Mouse (Mus musculus) midbrain, embryonic 16.5 days (tissue): Measurements from ENCODE around the gene Itpkb. TPM values are rescaled to one million over a fixed set of nuclear protein-coding genes. Genes with fewer than 3 reads are reported as not detected.

Experiments
- ATAC-seq: fragments of 200-750 bp; cut with Nextera tagmentation; 2 replicates; pipeline ENCODE4 v1.8.0; 2017; ENCODE audit warnings: moderate TSS enrichment
- H3K27ac ChIP-seq: fragments of 300-500 bp; sonication (generic); 2 replicates; pipeline ENCODE4 v1.5.1; 2014; ENCODE audit warnings: mild to moderate bottlenecking, low read length, mixed read lengths
- H3K27me3 ChIP-seq: fragments of 300-500 bp; sonication (generic); 2 replicates; pipeline ENCODE4 v1.6.1; 2014; ENCODE audit warnings: low read depth, low read length, mixed read lengths; ENCODE audit not compliant: control insufficient read depth, insufficient read depth
- H3K36me3 ChIP-seq: fragments of 300-500 bp; sonication (generic); 2 replicates; pipeline ENCODE4 v1.6.1; 2014; ENCODE audit warnings: mild to moderate bottlenecking, low read length, moderate library complexity, mixed read lengths; ENCODE audit not compliant: control insufficient read depth, insufficient read depth
- H3K4me1 ChIP-seq: fragments of 300-500 bp; sonication (generic); 2 replicates; pipeline ENCODE4 v1.6.1; 2014; ENCODE audit warnings: mild to moderate bottlenecking, low read length, mixed read lengths; ENCODE audit not compliant: control insufficient read depth, insufficient read depth
- H3K4me2 ChIP-seq: fragments of 300-500 bp; sonication (generic); 2 replicates; pipeline ENCODE4 v1.6.1; 2014; ENCODE audit warnings: mild to moderate bottlenecking, low read length, mixed read lengths
- H3K4me3 ChIP-seq: fragments of 300-500 bp; sonication (generic); 2 replicates; pipeline ENCODE4 v1.5.1; 2014; ENCODE audit warnings: low read depth, mild to moderate bottlenecking, low read length, moderate library complexity, mixed read lengths
- H3K9ac ChIP-seq: fragments of 300-500 bp; sonication (generic); 2 replicates; pipeline ENCODE4 v1.6.1; 2014; ENCODE audit warnings: low read depth, low read length, mixed read lengths
- H3K9me3 ChIP-seq: fragments of 300-500 bp; sonication (generic); replicated peaks from 2 replicates; pipeline ENCODE4 v1.6.1; 2014; ENCODE audit warnings: mild to moderate bottlenecking, low read length, mixed read lengths; ENCODE audit not compliant: control insufficient read depth, poor library complexity, severe bottlenecking
- WGBS: fragments of 180-500 bp; shearing (Covaris S2); extraction: QIAGEN DNeasy Blood & Tissue Kit; methylation state at CpG from one replicate; pipeline ENCODE4 v1.1.7; 2014; 5-methylcytosine and 5-hydroxymethylcytosine counted together
- polyA plus RNA-seq: library from polyadenylated mRNA; unstranded; fragments of >200 nt; fragmentation: Nextera tagmentation; extraction: Ambion mirVana; gene quantifications from 2 replicates; pipeline ENCODE4 v1.2.1, GENCODE M21; 2015

Itpkb gene
- polyA plus RNA-seq, 1 experiment from 2014 or later, result 2.2 TPM

DNA sequence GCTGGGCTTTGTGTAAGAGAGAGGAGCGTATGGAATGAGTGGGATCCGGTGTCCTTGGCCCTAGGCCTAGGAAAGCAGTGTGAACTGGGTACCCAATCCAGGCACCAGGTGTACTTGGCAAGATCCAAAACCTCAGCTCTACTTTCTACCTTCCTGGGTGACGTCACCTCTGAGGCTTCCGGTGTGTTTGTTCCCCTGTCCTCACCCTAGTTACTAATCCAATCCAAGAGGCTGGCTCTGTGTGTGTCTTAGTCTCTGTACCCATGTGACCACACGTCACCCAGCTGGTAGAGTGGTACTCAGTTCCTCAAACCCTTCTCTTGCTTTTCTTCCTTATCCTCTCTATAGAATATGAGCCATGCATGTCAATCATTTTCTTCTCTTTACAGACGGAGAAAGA is 71.4 kb downstream of the Itpkb start:
- H3K4me2 ChIP-seq, result no peak overlapping the region
- ATAC-seq, result no peak
- H3K36me3 ChIP-seq, result no peaks in the 10 kb centered on the region
- H3K27me3 ChIP-seq, result no peaks in the 10 kb centered on the region
- no peak overlapping the region for H3K9ac ChIP-seq
- H3K4me1 ChIP-seq, result peaks cover 3% of the 10 kb centered on the region; the same call in 1 of the 2 replicates
- no peaks in the 10 kb centered on the region for H3K9me3 ChIP-seq
- H3K4me3 ChIP-seq, result no peak overlapping the region
- 81% methylated on average over 6 of the region's 6 CpGs for WGBS
- H3K27ac ChIP-seq, result no peak overlapping the region

DNA sequence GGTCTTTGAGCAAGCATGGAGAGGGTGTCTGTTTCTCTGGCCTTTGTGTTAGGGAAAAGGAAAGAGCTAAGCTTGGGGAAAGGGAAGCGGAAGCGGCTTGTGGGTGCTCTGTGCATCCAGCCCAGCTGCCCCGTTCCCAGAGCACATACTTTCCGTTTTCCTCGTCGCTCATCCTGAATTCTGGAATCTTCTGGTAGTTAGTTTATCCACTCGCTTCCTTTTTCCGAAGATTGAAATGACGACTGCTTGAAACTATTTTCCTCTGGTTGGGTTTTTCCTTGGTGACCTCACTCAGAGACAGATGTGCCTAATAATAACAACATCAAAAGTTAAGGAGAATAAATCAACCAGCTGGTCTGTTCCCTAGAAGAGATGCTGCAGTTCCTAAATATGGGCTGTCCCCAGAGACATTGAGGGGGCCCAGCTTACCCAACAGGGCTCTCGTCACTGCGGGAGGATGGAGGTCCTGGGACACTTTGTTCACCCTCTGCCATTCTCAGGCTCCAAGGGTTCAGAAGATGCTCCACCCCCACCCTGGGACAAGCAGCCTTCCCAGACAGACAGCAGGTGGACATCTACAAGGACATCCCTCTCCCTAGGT is 72.3 kb downstream of the Itpkb start:
- no peaks in the 10 kb centered on the region for H3K36me3 ChIP-seq
- no peak overlapping the region for H3K27ac ChIP-seq
- peaks cover 6% of the 10 kb centered on the region; the same call in 1 of the 2 replicates for H3K4me1 ChIP-seq
- H3K27me3 ChIP-seq, result no peaks in the 10 kb centered on the region
- 87% methylated on average over 11 of the region's 11 CpGs for WGBS
- H3K4me3 ChIP-seq, result no peak overlapping the region
- no peak for ATAC-seq
- no peak overlapping the region for H3K9ac ChIP-seq
- H3K9me3 ChIP-seq, result no peaks in the 10 kb centered on the region
- no peak overlapping the region for H3K4me2 ChIP-seq

DNA sequence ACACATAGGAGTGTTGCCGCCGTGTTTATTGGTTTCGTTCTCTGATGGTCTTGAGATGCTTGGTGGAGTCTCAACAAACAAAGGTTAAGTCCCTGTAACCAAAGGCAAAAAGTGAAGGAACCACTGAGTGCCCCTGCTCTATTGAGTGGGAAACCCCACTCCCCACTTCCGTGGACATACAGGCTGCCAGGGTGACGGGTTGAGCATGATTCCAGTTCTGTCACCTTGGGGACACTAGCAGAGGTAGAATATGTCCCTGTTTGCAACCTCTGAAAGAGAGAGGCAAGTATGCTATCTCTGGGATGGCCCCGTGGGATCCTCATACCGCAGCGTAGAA is 73.0 kb downstream of the Itpkb start:
- no peak overlapping the region for H3K4me3 ChIP-seq
- H3K9ac ChIP-seq, result no peak overlapping the region
- no peaks in the 10 kb centered on the region for H3K27me3 ChIP-seq
- no peaks in the 10 kb centered on the region for H3K36me3 ChIP-seq
- no peak for ATAC-seq
- peaks cover 6% of the 10 kb centered on the region; the same call in 1 of the 2 replicates for H3K4me1 ChIP-seq
- WGBS, result 89% methylated on average over 8 of the region's 8 CpGs
- H3K27ac ChIP-seq, result peak overlapping the region; percentile 63
- no peak overlapping the region for H3K4me2 ChIP-seq
- no peaks in the 10 kb centered on the region for H3K9me3 ChIP-seq

DNA sequence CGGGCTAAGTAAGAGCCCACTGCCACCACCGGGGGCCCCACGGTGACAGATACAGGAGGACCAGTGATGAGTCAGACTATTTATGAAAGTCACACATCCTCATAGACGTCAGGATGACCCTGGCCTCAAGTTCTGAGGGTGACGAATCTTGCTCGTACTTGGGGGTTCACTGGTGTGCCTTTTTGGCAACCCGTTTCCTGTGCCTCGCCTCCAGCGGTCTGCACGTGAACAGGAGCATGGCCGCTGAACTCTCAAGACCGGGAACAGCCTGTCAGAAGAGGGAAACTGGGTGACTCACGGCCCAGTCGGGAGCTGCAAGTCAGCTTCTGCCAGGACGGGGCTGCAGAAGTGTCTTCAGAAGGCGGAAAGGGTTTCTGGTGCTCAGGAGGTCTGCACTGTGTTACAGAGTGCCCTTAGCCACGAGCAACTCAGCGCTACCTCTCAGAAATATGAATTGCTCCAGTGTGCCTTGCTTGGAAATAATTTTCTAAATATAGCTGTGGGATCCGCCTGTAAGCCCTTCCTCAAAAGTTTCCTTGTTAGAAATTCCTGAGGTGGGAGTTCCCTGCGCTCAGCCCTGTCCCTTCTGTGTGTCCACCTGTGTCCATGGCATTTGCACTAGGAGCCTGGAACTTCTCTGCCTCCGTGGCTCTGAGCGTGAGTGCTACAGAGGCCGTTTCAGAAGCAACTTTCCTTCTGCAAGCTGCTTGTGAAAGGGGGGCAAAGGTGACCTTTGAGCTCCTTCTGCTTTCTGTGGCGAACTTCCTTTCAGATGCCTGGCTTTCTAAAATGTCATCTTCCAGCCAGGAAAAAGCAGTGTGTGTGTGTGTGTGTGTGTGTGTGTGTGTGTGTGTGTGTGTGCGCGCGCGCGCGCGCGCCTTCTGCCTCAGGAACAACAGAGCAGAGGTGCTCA is 73.7 kb downstream of the Itpkb start:
- H3K4me2 ChIP-seq, result no peak overlapping the region
- WGBS, result 74% methylated on average over 32 of the region's 32 CpGs
- H3K4me3 ChIP-seq, result no peak overlapping the region
- no peak overlapping the region for H3K9ac ChIP-seq
- ATAC-seq, result no peak
- H3K27ac ChIP-seq, result peak overlapping the region; percentile 63
- H3K36me3 ChIP-seq, result no peaks in the 10 kb centered on the region
- no peaks in the 10 kb centered on the region for H3K27me3 ChIP-seq
- H3K9me3 ChIP-seq, result no peaks in the 10 kb centered on the region
- H3K4me1 ChIP-seq, result peaks cover 6% of the 10 kb centered on the region; the same call in 1 of the 2 replicates

DNA sequence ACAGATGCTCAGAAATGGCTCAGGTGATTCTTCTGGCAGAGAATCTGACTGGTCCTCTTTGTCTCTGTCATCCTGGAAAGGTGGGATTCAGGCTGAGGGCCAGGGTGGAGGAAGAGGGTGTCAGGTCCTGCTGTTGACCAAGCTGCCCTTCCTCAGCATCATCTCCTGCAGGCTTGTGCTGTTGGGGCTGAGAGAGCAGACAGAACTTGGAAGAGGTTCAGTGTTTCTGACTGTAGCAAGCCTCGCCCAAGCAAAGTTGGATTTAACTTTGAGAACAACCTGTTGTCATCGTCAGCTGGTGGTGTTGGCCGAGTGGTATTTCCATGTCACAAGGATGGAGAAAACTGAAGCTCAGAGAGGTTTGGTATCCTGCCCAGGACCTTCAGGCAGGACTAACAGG is 74.4 kb downstream of the Itpkb start:
- Histone ChIP-seq H3K9ac (no peak overlapping the region), H3K9me3 (no peaks in the 10 kb centered on the region), H3K4me1 (peaks cover 6% of the 10 kb centered on the region; the same call in 1 of the 2 replicates), H3K36me3 (no peaks in the 10 kb centered on the region), H3K4me3 (no peak overlapping the region), H3K27ac (no peak overlapping the region; the same call in 1 of the 2 replicates), H3K27me3 (no peaks in the 10 kb centered on the region), H3K4me2 (no peak overlapping the region)
- 91% methylated on average over 3 of the region's 3 CpGs for WGBS
- ATAC-seq, result no peak

DNA sequence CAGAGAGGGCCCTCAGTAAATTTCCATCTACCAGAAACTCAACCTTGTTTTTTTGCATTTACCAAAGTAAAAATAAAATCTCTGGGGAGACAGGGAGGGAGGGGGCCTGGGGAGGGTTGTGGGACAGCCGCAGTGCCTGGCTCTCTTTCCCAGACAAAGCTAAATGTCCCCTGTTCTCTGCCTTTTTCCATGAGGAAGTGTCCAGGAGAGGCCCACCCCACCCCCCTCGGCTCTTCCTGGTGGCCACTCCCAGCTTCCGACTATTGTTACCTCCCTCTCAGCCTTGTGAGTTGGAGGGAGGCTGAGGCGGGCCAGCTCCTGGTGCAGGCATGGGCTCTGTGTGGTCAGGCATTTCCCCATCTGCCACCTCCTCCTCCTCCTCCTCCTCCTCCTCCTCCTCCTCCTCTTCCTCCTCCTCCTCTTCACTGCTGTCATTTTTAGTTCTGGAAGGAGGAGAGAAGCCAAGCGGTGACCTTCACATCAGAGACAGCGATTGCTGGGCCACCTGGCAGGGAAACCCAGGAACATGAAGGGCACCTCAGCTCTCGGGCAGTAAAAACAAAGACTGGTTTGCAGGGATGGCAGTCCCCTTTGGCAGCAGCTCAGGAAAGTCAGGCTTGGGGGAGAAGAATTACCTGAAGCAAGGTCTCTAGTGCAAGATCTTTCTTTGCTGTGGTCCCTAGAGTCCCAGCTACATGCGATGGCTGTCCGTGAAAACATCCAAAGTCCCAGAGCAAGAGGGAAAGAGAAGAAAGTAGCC is 75.5 kb downstream of the Itpkb start:
- H3K36me3 ChIP-seq, result no peaks in the 10 kb centered on the region
- ATAC-seq, result no peak
- no peak overlapping the region for H3K4me3 ChIP-seq
- WGBS, result 76% methylated on average over 9 of the region's 9 CpGs
- peaks cover 6% of the 10 kb centered on the region; the same call in 1 of the 2 replicates for H3K4me1 ChIP-seq
- H3K9ac ChIP-seq, result no peak overlapping the region
- no peaks in the 10 kb centered on the region for H3K9me3 ChIP-seq
- H3K27ac ChIP-seq, result no peak overlapping the region
- no peaks in the 10 kb centered on the region for H3K27me3 ChIP-seq
- H3K4me2 ChIP-seq, result no peak overlapping the region

DNA sequence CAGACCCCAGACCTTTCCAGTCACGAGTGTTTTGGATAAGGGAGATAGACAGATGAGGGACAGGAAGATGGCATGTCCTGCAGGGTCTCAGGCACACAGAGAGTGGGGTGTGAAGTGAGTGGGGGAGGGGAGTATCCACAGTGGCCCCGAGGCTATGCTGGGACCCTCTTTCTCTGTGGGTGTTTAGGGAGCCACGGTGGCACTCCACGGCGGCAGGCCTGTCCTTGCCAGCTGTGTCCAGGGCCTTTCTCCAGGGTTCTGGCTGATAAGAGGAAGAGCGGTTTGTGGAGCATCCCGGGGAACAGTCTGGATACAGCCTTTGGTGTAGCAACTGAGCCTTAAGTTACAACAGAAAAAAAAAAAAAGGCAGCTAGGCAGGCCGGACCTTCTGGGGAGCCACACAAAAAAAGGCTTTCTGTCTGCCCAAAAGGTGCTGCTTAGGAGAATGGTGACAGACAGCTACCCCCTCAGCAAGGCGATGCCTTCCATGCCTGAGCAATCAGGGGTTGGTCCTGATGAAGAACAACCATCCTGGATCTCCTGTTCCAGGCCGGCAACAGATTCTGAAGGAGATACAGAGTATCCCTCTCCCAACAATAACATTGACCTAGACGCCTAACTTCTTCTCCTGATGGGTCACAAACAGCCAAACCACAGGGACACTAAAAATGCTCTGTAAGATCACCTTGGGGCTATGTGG is 76.2 kb downstream of the Itpkb start:
- 81% methylated on average over 11 of the region's 11 CpGs for WGBS
- H3K27me3 ChIP-seq, result no peaks in the 10 kb centered on the region
- no peak overlapping the region for H3K9ac ChIP-seq
- no peaks in the 10 kb centered on the region for H3K9me3 ChIP-seq
- H3K36me3 ChIP-seq, result no peaks in the 10 kb centered on the region
- H3K4me3 ChIP-seq, result no peak overlapping the region
- H3K4me2 ChIP-seq, result no peak overlapping the region
- no peak overlapping the region for H3K27ac ChIP-seq
- peaks cover 6% of the 10 kb centered on the region; the same call in 1 of the 2 replicates for H3K4me1 ChIP-seq
- ATAC-seq, result no peak

DNA sequence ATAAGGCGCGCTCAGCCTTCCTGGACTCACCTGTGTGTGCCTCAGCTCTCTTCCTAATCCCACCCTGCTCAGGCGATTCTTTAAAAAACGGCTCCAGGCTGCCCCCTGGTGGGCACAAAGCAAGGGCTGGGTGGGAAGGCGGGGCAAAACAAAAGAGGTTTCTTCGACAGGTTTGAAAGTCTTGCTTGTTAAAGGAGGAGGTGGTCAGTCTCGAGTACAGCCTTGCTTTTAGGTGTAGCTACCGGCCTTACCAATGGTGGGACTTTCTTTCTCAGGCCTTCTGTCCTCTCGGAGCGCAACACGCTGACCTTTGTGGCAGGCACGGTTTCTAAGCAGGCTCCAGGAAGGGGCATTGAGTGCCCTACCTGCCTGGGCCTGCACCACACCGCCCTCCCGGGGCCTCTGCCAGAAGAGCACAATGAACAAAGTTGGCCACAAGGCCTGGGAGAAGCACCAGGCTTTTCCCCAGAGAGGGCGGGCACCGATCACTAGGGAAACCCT is 76.9 kb downstream of the Itpkb start:
- H3K36me3 ChIP-seq, result no peaks in the 10 kb centered on the region
- H3K27ac ChIP-seq, result peak overlapping the region; percentile 57
- H3K4me3 ChIP-seq, result no peak overlapping the region
- peak; percentile 79 for ATAC-seq
- peak overlapping the region; percentile 44 for H3K4me2 ChIP-seq
- no peaks in the 10 kb centered on the region for H3K9me3 ChIP-seq
- 11% methylated on average over 16 of the region's 16 CpGs for WGBS
- no peaks in the 10 kb centered on the region for H3K27me3 ChIP-seq
- no peak overlapping the region; the same call in 1 of the 2 replicates for H3K9ac ChIP-seq
- peaks cover 6% of the 10 kb centered on the region; the same call in 1 of the 2 replicates for H3K4me1 ChIP-seq
